Mouse (Mus musculus): ENCODE data around the gene Smim5. TPM values are rescaled to one million over a fixed set of nuclear protein-coding genes. Genes with fewer than 3 reads are reported as not detected.

Gene Smim5
- polyA plus RNA-seq, 1 experiment from 2014 or later: 19.6 TPM

DNA sequence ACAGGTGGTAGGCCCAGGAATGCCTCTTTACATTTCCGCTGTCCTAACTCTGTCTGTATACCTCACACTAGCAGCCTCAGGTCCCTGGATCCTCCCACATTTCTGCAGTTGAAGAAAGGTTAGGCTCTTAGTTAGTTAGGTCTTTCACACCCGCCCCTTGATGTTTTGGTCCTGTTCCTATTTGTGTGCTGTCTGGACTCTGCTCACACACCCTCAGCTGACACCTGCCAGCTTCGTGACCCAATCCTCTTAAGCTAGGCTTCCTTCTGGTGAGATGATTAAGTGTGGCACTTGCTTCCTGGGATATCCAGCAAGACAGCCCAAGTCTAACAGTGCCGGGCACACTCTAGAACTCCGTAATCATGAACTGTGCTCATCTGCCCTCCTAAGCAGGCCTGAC, 6.8 kb downstream of the Smim5 start:
- 0 out of 2 replicates have a peak overlapping the region, but pooled peaks have one; percentile 80 for H3K27ac ChIP-seq
- H3K9ac ChIP-seq: no peak overlapping the region
- H3K4me3 ChIP-seq: no peak overlapping the region
- H3K4me2 ChIP-seq: no peak overlapping the region
- peaks cover 28% of the 10 kb centered on the region for H3K4me1 ChIP-seq
- no peaks in the 10 kb centered on the region for H3K27me3 ChIP-seq
- H3K9me3 ChIP-seq: no peaks in the 10 kb centered on the region
- H3K36me3 ChIP-seq: peaks cover 21% of the 10 kb centered on the region; the same call in 1 of the 2 replicates
- 85% methylated on average over 5 of the region's 5 CpGs for WGBS
- ATAC-seq (ENCODE audit: insufficient number of reproducible peaks, low FRiP score, low TSS enrichment, low read depth): no peak

- Histone ChIP-seq H3K27me3 (no peaks in the 10 kb centered on the region), H3K27ac (no peak overlapping the region), H3K9ac (no peak overlapping the region), H3K36me3 (peaks cover 29% of the 10 kb centered on the region), H3K9me3 (no peaks in the 10 kb centered on the region), H3K4me1 (no peaks in the 10 kb centered on the region), H3K4me2 (no peak overlapping the region), H3K4me3 (no peak overlapping the region)
- no peak for ATAC-seq (ENCODE audit: insufficient number of reproducible peaks, low FRiP score, low TSS enrichment, low read depth)
- WGBS: 86% methylated on average over 5 of the region's 5 CpGs
These were observed 11.4 kb downstream of the Smim5 start for GRCm38 (mm10) chr11:115911134-115911561.

DNA sequence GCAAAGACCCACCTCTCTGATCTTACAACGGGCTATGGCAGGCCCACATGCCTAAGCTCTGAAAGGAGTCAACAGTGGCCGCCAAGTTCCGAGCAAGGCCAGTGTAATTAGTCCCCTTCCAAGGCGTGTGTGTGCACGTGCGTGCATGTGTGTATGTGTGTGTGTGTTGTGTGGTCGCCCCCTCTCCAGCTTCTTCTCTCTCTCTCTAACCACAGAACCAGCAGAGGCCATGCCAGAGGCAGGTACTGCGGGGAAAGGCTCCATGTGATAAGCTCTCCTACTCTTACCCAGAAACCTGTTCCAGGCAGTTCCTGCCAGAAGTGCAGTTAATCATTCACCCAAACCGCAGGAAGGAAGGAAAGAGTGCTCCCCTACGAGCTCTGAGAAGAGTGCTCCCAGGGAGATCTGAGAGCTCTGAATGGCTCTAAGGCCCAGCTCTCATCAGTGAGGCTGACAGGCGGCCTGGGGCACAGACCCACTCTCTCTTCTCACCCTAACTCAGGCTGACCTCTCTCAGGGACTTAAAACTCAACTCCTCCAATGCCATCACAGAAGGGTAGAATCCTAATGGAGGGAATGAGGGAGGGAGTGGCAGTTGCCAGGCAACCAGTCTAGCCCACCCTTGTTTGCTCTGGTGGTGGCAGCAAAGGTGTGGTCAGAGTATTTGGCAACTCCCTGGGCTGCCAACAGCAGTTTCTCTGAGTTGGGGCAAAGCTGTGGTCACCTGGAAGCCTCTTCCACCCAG, 12.0 kb downstream of the Smim5 start, which contains the start of gene Smim6:
Gene Smim6, plus strand, starts transcription at position 386 of the 745 bp plus-strand sequence.
- no peak for ATAC-seq (ENCODE audit: insufficient number of reproducible peaks, low FRiP score, low TSS enrichment, low read depth)
- H3K36me3 ChIP-seq: peaks cover 35% of the 10 kb centered on the region
- WGBS: 68% methylated on average over 11 of the region's 11 CpGs

DNA sequence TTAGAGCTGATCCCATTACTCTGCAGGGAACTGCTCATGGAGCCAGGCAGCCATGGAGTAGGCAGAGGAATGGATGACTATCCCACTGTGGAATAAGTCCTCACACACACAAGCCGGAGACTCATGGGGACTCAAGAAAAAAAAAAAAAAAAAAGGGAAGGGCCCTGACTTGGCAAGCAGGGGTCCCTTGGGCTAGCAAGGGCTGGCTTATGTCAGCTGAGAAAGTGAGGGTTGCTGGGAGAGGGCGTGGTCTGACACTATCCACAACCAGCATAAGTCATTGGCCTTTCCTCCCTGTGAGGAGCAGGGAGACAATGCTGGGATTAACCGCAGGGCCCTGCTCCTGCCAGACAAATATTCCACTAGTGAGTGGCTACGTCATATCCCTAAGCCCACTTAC, 16.8 kb downstream of the Smim5 start:
- Histone ChIP-seq H3K4me1 (no peaks in the 10 kb centered on the region), H3K4me2 (no peak overlapping the region), H3K27ac (no peak overlapping the region), H3K9ac (no peak overlapping the region), H3K36me3 (peaks cover 34% of the 10 kb centered on the region), H3K27me3 (no peaks in the 10 kb centered on the region), H3K9me3 (no peaks in the 10 kb centered on the region), H3K4me3 (no peak overlapping the region)
- ATAC-seq (ENCODE audit: insufficient number of reproducible peaks, low FRiP score, low TSS enrichment, low read depth): no peak
- 95% methylated on average over 4 of the region's 4 CpGs for WGBS

More for the DNA sequence above, 12.0 kb downstream of the Smim5 start, which contains the start of gene Smim6:
- Histone ChIP-seq H3K27ac (0 out of 2 replicates have a peak within 1 kb of the TSS, but pooled peaks have one; percentile 11), H3K9me3 (no peaks in the 10 kb centered on the region), H3K4me1 (no peaks in the 10 kb centered on the region), H3K27me3 (no peaks in the 10 kb centered on the region), H3K4me3 (no peak within 1 kb of the TSS), H3K4me2 (no peak within 1 kb of the TSS), H3K9ac (no peak within 1 kb of the TSS)

- no peaks in the 10 kb centered on the region for H3K4me1 ChIP-seq
- H3K27me3 ChIP-seq: no peaks in the 10 kb centered on the region
- WGBS: 75% methylated on average over 5 of the region's 5 CpGs
- H3K36me3 ChIP-seq: peaks cover 48% of the 10 kb centered on the region
- H3K27ac ChIP-seq: no peak overlapping the region
- no peak for ATAC-seq (ENCODE audit: insufficient number of reproducible peaks, low FRiP score, low TSS enrichment, low read depth)
- H3K4me3 ChIP-seq: no peak overlapping the region
- no peaks in the 10 kb centered on the region for H3K9me3 ChIP-seq
- no peak overlapping the region for H3K9ac ChIP-seq
- no peak overlapping the region for H3K4me2 ChIP-seq
These were observed 18.9 kb downstream of the Smim5 start for GRCm38 (mm10) chr11:115918637-115919036.

DNA sequence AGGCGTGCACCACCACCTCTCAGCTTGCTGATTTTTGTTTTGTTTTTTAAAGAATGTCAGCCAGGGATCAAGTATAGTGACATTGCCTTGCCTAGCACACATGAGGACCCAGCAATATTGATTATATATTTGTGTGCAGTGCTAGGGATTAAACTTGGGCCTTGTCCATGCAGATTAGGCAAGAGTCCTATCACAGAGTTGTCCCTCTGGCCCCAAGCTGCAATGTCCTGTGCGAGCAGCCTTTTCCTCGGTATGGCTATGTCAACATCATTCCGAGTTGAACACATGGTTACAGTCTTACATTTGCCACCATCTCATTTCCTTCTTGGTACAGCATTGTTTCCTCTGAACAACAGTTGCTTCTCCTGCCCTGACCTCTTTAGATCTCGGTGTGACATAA, 19.3 kb downstream of the Smim5 start:
- 88% methylated on average over 5 of the region's 5 CpGs for WGBS
- peaks cover 48% of the 10 kb centered on the region for H3K36me3 ChIP-seq

GRCm38 (mm10) chr11:115920110-115920818, 20.5 kb downstream of the Smim5 start:
- no peaks in the 10 kb centered on the region for H3K9me3 ChIP-seq
- H3K27me3 ChIP-seq: no peaks in the 10 kb centered on the region
- H3K36me3 ChIP-seq: peaks cover 40% of the 10 kb centered on the region
- no peaks in the 10 kb centered on the region for H3K4me1 ChIP-seq
- no peak overlapping the region for H3K9ac ChIP-seq
- H3K27ac ChIP-seq: no peak overlapping the region
- no peak overlapping the region for H3K4me3 ChIP-seq
- no peak for ATAC-seq (ENCODE audit: insufficient number of reproducible peaks, low FRiP score, low TSS enrichment, low read depth)
- no peak overlapping the region for H3K4me2 ChIP-seq
- 46% methylated on average over 6 of the region's 6 CpGs for WGBS

More for the DNA sequence above, 19.3 kb downstream of the Smim5 start:
- Histone ChIP-seq H3K4me2 (no peak overlapping the region), H3K4me3 (no peak overlapping the region), H3K27ac (no peak overlapping the region), H3K9me3 (no peaks in the 10 kb centered on the region), H3K27me3 (no peaks in the 10 kb centered on the region), H3K9ac (no peak overlapping the region), H3K4me1 (no peaks in the 10 kb centered on the region)
- no peak for ATAC-seq (ENCODE audit: insufficient number of reproducible peaks, low FRiP score, low TSS enrichment, low read depth)

GRCm38 (mm10) chr11:115921986-115922385, 22.2 kb downstream of the Smim5 start:
- 91% methylated on average over 1 of the region's 1 CpGs for WGBS
- Histone ChIP-seq H3K36me3 (peaks cover 25% of the 10 kb centered on the region), H3K4me3 (no peak overlapping the region), H3K4me1 (no peaks in the 10 kb centered on the region), H3K4me2 (no peak overlapping the region), H3K9me3 (no peaks in the 10 kb centered on the region), H3K27ac (no peak overlapping the region), H3K27me3 (no peaks in the 10 kb centered on the region), H3K9ac (no peak overlapping the region)
- no peak for ATAC-seq (ENCODE audit: insufficient number of reproducible peaks, low FRiP score, low TSS enrichment, low read depth)

- no peak overlapping the region for H3K27ac ChIP-seq
- H3K4me2 ChIP-seq: no peak overlapping the region
- 91% methylated on average over 8 of the region's 8 CpGs for WGBS
- H3K4me1 ChIP-seq: peaks cover 16% of the 10 kb centered on the region
- H3K36me3 ChIP-seq: peaks cover 23% of the 10 kb centered on the region
- no peaks in the 10 kb centered on the region for H3K9me3 ChIP-seq
- no peak for ATAC-seq (ENCODE audit: insufficient number of reproducible peaks, low FRiP score, low TSS enrichment, low read depth)
- no peaks in the 10 kb centered on the region for H3K27me3 ChIP-seq
- H3K4me3 ChIP-seq: no peak overlapping the region
- H3K9ac ChIP-seq: no peak overlapping the region
These were observed 29.3 kb downstream of the Smim5 start for GRCm38 (mm10) chr11:115929031-115929430.

- no peak overlapping the region for H3K9ac ChIP-seq
- no peaks in the 10 kb centered on the region for H3K9me3 ChIP-seq
- H3K4me3 ChIP-seq: no peak overlapping the region
- no peaks in the 10 kb centered on the region for H3K27me3 ChIP-seq
- ATAC-seq (ENCODE audit: insufficient number of reproducible peaks, low FRiP score, low TSS enrichment, low read depth): no peak
- 54% methylated on average over 3 of the region's 3 CpGs for WGBS
- peaks cover 23% of the 10 kb centered on the region for H3K36me3 ChIP-seq
- H3K27ac ChIP-seq: no peak overlapping the region
- H3K4me1 ChIP-seq: peaks cover 24% of the 10 kb centered on the region
- H3K4me2 ChIP-seq: no peak overlapping the region
These were observed 30.1 kb downstream of the Smim5 start for GRCm38 (mm10) chr11:115929818-115930217.

DNA sequence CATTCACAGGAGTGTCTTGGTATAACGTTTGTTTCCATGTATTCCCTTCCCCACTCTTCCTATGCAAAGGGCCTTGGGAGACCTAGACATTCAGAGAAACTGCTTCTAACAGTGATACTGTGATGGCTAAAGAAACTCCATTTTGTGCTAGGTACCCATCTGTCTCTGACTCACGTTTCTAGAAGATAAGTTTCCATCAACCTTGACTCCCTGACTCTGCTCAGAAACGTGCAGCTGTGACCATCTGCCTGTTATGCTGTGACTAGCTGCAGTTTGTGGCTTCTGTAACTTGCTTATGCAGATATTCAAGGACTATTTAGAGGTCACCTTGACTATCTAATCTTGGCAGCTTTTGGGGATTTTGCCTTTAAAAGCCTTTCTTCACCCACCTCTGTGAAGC, 31.5 kb downstream of the Smim5 start:
- no peak overlapping the region for H3K4me3 ChIP-seq
- WGBS: 68% methylated on average over 3 of the region's 3 CpGs
- H3K9ac ChIP-seq: no peak overlapping the region
- no peak overlapping the region for H3K4me2 ChIP-seq
- H3K9me3 ChIP-seq: no peaks in the 10 kb centered on the region
- peaks cover 26% of the 10 kb centered on the region for H3K4me1 ChIP-seq
- peaks cover 36% of the 10 kb centered on the region for H3K36me3 ChIP-seq
- ATAC-seq (ENCODE audit: insufficient number of reproducible peaks, low FRiP score, low TSS enrichment, low read depth): no peak
- H3K27ac ChIP-seq: no peak overlapping the region
- H3K27me3 ChIP-seq: no peaks in the 10 kb centered on the region

DNA sequence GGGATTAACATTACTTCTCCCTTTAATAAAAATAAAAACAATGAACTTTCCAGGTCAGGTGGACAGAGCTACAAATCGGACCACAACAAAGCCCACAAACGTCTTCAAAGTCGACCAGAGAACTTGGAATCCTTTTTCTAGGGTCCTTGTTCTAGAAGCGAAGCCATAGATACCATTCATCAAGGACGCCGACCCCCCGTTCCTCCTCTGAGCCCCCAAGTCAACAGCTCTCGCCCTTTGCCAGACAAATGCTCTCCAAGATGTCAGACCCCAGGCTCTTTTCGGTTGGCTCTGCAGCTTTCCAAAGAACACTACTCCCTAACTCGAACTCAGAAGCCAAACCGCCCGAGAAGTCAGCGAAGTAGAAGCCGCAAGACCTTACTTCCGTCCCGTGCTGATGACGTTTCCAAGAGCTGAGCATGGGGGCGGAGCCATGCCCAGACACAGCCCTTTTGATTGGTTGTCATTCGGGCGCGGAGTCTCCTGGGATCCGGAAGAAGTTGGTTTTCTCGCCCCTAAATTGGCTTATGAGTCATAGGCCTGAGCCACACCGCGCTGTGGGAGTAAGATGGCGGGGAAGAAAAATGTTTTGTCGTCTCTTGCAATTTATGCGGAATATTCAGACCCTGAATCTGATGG, 33.5 kb downstream of the Smim5 start, which contains the start of the genes Sap30bp and Recql5:
Gene Sap30bp, plus strand, starts transcription at position 175 of the 639 bp plus-strand sequence.
Gene Recql5, minus strand, starts transcription at position 370 of the 639 bp plus-strand sequence.
- WGBS: under 1% methylated on average over 28 of the region's 28 CpGs
- Histone ChIP-seq H3K4me1 (peaks cover 26% of the 10 kb centered on the region), H3K4me3 (peak within 1 kb of the TSS; percentile 61), H3K36me3 (peaks cover 39% of the 10 kb centered on the region), H3K27ac (peak within 1 kb of the TSS; percentile 3; the same call in 1 of the 2 replicates), H3K4me2 (peak within 1 kb of the TSS; percentile 79), H3K9me3 (no peaks in the 10 kb centered on the region), H3K27me3 (no peaks in the 10 kb centered on the region), H3K9ac (peak within 1 kb of the TSS; percentile 57)
- ATAC-seq (ENCODE audit: insufficient number of reproducible peaks, low FRiP score, low TSS enrichment, low read depth): peak; percentile 97
